Mouse (Mus musculus): ENCODE data around the gene Wdhd1. TPM values are rescaled to one million over a fixed set of nuclear protein-coding genes. Genes with fewer than 3 reads are reported as not detected.

Gene Wdhd1
- polyA plus RNA-seq, 1 experiment from 2014 or later, result 13.9 TPM

DNA sequence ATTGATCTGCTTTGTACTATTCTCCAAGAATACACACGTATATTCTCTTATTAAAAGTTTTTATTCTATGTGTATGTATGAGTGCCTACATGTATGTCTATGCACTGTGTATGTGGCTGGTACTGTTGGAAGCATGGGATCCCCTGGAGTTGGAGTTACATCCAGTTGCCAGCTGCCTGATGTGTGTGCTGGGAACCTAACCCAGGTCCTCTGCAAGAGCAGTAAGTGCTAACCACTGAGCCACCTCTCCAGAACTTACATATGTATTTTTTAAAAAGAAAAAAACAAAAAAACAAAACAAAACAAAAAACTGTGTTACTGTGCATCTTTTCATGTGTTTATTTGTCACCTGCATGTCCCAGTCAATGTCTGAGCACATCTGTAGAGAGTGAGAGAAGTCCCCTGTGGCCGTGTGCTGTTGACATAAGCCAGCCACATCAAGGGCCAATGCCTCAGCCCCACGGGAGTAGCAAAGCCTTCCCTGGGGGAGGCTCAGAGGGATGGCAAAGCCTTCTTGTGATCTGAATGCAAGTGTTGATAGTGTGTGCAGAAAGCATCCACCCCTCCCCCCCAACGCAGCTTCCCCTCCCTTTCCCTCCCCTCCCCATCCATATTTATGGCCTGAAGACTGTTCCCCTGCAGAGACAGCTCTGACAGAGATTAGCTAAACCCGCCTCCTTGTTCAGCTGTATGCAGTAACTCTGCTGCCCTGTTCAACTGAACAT, 42.0 kb downstream of the Wdhd1 start:
- Histone ChIP-seq H3K4me2 (ENCODE audit: low read depth, low read length) (no peak overlapping the region), H3K9me3 (ENCODE audit: control insufficient read depth, low read length) (no peaks in the 10 kb centered on the region), H3K36me3 (ENCODE audit: control insufficient read depth, insufficient read depth, low read length) (no peaks in the 10 kb centered on the region), H3K27ac (ENCODE audit: low read depth, low read length) (no peak overlapping the region), H3K4me3 (ENCODE audit: low read depth, low read length) (no peak overlapping the region), H3K4me1 (ENCODE audit: control insufficient read depth, insufficient read depth, low read length) (no peaks in the 10 kb centered on the region), H3K27me3 (ENCODE audit: control insufficient read depth, insufficient read depth, low read length) (no peaks in the 10 kb centered on the region), H3K9ac (replicated peaks; ENCODE audit: low read depth, low read length) (no peak overlapping the region)
- no peak for ATAC-seq (ENCODE audit: low read depth)
- WGBS, result 78% methylated on average over 5 of the region's 5 CpGs

DNA sequence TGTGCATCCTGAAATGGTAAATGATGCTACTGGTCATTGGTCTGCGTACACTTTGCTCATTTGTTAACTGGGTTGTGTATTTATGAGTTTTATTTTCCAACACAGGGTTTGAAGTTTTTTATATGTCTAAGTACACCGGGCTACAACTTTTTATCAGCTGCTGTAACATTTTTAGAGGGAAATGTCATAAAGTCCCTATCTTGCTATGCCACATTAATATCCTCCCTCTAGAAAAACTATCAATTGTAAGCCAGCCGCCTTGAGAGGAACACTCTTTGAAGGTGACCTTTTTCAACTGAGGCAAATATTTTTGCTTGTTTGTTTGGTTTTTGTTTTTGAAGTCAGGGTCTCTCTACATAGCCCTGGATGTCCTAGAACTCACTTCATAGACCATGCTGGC, 42.6 kb downstream of the Wdhd1 start:
- Histone ChIP-seq H3K27me3 (ENCODE audit: control insufficient read depth, insufficient read depth, low read length) (no peaks in the 10 kb centered on the region), H3K9ac (replicated peaks; ENCODE audit: low read depth, low read length) (no peak overlapping the region), H3K27ac (ENCODE audit: low read depth, low read length) (no peak overlapping the region), H3K4me2 (ENCODE audit: low read depth, low read length) (no peak overlapping the region), H3K36me3 (ENCODE audit: control insufficient read depth, insufficient read depth, low read length) (no peaks in the 10 kb centered on the region), H3K4me1 (ENCODE audit: control insufficient read depth, insufficient read depth, low read length) (no peaks in the 10 kb centered on the region), H3K4me3 (ENCODE audit: low read depth, low read length) (no peak overlapping the region), H3K9me3 (ENCODE audit: control insufficient read depth, low read length) (no peaks in the 10 kb centered on the region)
- no peak for ATAC-seq (ENCODE audit: low read depth)
- WGBS, result 93% methylated on average over 3 of the region's 3 CpGs

DNA sequence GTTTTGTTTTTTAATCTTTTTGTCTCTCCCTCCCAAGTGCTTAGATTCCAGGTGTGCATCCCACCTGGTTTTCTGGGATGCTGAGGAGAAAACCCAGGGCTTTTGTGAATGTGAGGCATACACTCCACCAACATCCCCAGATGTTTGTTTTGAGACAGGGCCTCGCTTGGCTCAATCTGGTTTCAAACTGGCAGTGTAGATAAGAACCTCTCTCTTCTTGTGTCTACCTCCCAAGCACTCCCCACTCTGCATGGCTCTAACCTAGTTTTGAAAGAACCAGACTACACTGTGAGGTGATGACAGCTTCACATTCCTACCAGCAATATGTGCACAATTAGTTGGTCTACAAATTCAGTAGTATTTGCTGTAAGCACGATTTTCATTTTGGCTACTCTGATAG, 43.1 kb downstream of the Wdhd1 start:
- no peak overlapping the region for H3K27ac ChIP-seq (ENCODE audit: low read depth, low read length)
- 79% methylated on average over 2 of the region's 2 CpGs for WGBS
- H3K4me3 ChIP-seq (ENCODE audit: low read depth, low read length), result no peak overlapping the region
- no peak for ATAC-seq (ENCODE audit: low read depth)
- no peaks in the 10 kb centered on the region for H3K4me1 ChIP-seq (ENCODE audit: control insufficient read depth, insufficient read depth, low read length)
- no peak overlapping the region for H3K4me2 ChIP-seq (ENCODE audit: low read depth, low read length)
- no peaks in the 10 kb centered on the region for H3K9me3 ChIP-seq (ENCODE audit: control insufficient read depth, low read length)
- H3K27me3 ChIP-seq (ENCODE audit: control insufficient read depth, insufficient read depth, low read length), result no peaks in the 10 kb centered on the region
- H3K36me3 ChIP-seq (ENCODE audit: control insufficient read depth, insufficient read depth, low read length), result no peaks in the 10 kb centered on the region
- H3K9ac ChIP-seq (replicated peaks; ENCODE audit: low read depth, low read length), result no peak overlapping the region

DNA sequence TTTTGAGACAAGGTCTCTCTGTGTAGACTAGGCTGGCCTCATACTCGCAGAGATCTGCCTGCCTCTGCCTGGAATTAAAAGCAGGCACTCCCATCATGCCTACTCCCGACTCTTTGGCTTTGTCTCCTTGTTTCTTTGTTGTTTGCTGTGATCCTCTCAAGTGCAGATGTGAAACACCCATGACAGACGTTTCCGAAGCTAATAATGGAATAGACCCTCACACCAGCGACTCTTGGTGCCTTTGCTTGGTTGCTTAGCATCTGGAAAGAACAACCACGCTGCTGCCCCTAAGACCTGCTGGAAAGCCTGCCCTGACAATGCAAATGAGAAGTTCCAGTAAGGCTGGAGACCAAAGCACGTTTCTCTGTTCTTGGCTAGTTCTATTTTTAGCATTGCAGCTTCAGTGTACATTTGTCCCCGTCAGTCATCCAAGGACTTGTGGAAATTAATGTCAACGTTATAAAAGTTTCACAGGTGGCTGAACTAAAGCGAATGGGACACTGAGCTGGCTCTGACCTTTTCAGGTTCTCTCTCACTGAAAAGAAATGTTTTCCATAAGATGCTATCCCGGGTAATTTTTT, 46.8 kb downstream of the Wdhd1 start:
- Histone ChIP-seq H3K9ac (replicated peaks; ENCODE audit: low read depth, low read length) (no peak overlapping the region), H3K9me3 (ENCODE audit: control insufficient read depth, low read length) (no peaks in the 10 kb centered on the region), H3K4me2 (ENCODE audit: low read depth, low read length) (no peak overlapping the region), H3K27ac (ENCODE audit: low read depth, low read length) (no peak overlapping the region), H3K4me3 (ENCODE audit: low read depth, low read length) (no peak overlapping the region), H3K27me3 (ENCODE audit: control insufficient read depth, insufficient read depth, low read length) (no peaks in the 10 kb centered on the region), H3K4me1 (ENCODE audit: control insufficient read depth, insufficient read depth, low read length) (no peaks in the 10 kb centered on the region), H3K36me3 (ENCODE audit: control insufficient read depth, insufficient read depth, low read length) (no peaks in the 10 kb centered on the region)
- ATAC-seq (ENCODE audit: low read depth), result no peak
- WGBS, result 82% methylated on average over 11 of the region's 11 CpGs

DNA sequence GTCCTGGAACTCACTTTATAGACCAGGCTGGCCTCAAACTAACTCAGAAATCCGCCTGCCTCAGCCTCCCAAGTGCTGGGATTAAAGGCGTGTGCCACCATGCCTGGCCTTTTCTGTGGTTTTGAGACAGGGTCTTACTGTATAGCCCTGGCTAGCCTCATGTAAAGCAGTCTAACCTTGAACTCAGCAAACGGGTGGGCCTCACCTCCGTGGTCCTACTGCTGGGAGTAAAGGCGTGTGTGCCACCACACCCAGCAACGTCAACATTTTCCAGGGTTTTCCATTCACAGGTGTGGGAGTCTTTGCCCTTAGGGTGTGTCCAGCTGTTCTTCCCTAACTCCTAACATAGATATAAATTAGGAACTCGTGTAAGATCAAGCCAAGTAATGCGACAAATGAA, 50.7 kb downstream of the Wdhd1 start:
- H3K4me3 ChIP-seq (ENCODE audit: low read depth, low read length), result no peak overlapping the region
- ATAC-seq (ENCODE audit: low read depth), result no peak
- WGBS, result 93% methylated on average over 8 of the region's 8 CpGs

DNA sequence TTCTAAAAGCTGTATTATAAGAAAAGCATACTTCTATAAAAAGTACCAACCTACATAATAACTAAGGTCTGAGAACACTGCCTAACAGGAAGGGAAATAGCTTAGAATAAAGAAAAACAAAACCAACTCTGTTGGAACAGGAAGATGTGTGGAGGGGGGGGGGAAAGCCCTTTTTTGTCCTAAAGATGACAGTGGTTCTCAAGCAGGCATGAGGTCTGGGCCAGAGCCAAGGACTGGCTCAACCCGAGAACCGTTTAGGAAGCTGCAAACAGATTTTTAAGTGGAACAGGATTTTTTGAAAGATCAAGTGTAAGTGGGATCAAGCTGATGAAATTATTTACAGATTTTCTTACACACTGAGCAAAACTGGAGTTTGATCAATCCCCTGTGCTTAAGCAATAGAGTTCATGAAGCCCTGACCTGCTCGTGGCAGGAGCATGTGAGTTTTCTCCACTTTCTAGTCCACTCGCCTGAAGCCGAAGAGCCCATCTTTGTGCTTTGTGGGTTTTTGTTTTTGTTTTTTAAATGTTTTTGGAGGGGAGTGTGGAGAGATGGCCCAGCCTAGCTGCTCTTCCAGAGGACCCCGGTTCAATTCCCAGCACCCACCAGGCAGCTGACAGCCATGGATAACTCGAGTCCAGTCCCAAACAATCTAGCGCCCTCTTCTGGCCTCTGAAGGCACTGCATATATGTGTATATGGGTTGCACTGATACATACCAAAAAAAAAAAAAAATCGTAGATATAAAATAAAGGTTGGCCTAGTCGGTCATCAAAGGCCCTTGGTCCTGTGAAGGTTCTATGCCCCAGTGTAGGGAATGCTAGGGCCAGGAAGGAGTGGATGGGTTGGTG, 52.0 kb downstream of the Wdhd1 start:
- 85% methylated on average over 10 of the region's 10 CpGs for WGBS
- no peaks in the 10 kb centered on the region for H3K27me3 ChIP-seq (ENCODE audit: control insufficient read depth, insufficient read depth, low read length)

More for the DNA sequence above, 50.7 kb downstream of the Wdhd1 start:
- no peak overlapping the region for H3K9ac ChIP-seq (replicated peaks; ENCODE audit: low read depth, low read length)
- H3K9me3 ChIP-seq (ENCODE audit: control insufficient read depth, low read length), result no peaks in the 10 kb centered on the region
- H3K4me1 ChIP-seq (ENCODE audit: control insufficient read depth, insufficient read depth, low read length), result no peaks in the 10 kb centered on the region
- no peak overlapping the region for H3K4me2 ChIP-seq (ENCODE audit: low read depth, low read length)
- no peak overlapping the region for H3K27ac ChIP-seq (ENCODE audit: low read depth, low read length)
- H3K36me3 ChIP-seq (ENCODE audit: control insufficient read depth, insufficient read depth, low read length), result no peaks in the 10 kb centered on the region
- H3K27me3 ChIP-seq (ENCODE audit: control insufficient read depth, insufficient read depth, low read length), result no peaks in the 10 kb centered on the region

DNA sequence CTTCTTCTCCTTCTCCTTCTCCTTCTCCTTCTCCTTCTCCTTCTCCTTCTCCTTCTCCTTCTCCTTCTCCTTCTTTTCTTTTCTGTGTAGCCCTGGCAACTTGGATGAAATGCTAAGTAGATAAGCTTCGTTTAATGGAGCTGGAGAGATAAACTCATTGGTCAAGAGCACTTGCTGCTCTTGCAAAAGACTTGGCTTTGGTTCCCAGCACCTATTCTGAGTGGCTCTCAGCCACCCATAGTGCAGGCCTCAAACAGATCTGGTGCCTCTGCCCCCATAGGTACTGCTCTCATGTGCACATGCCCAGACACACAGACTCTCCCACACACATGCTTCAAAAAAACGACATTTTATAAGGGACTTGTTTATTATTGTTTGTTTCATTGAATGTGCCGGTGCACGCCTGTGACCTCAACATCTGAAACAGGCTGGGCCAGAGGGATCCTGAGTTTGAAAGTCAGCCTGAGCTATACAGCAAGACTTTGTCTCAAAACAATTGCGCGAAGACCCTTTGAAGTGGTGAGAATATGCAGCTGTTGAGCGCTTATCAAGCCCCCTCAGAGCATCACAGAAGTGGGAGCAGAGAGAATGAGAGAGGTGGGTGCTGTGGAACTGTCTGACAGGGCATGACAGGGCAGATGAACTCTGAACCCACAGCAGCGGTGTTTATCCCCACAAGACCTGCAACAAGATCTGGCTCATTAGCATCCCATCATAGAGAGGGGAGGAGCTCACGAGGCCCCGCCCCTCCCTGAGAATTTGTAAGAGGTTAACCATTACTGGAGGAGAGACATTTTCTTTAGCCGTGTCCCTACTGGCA, 53.8 kb downstream of the Wdhd1 start:
- Histone ChIP-seq H3K27ac (ENCODE audit: low read depth, low read length) (no peak overlapping the region), H3K27me3 (ENCODE audit: control insufficient read depth, insufficient read depth, low read length) (no peaks in the 10 kb centered on the region), H3K4me1 (ENCODE audit: control insufficient read depth, insufficient read depth, low read length) (no peaks in the 10 kb centered on the region), H3K4me3 (ENCODE audit: low read depth, low read length) (no peak overlapping the region), H3K4me2 (ENCODE audit: low read depth, low read length) (no peak overlapping the region), H3K9me3 (ENCODE audit: control insufficient read depth, low read length) (no peaks in the 10 kb centered on the region), H3K36me3 (ENCODE audit: control insufficient read depth, insufficient read depth, low read length) (no peaks in the 10 kb centered on the region), H3K9ac (replicated peaks; ENCODE audit: low read depth, low read length) (no peak overlapping the region)
- 83% methylated on average over 11 of the region's 11 CpGs for WGBS
- ATAC-seq (ENCODE audit: low read depth), result no peak

More for the DNA sequence above, 52.0 kb downstream of the Wdhd1 start:
- Histone ChIP-seq H3K36me3 (ENCODE audit: control insufficient read depth, insufficient read depth, low read length) (no peaks in the 10 kb centered on the region), H3K4me1 (ENCODE audit: control insufficient read depth, insufficient read depth, low read length) (no peaks in the 10 kb centered on the region), H3K9me3 (ENCODE audit: control insufficient read depth, low read length) (no peaks in the 10 kb centered on the region), H3K27ac (ENCODE audit: low read depth, low read length) (no peak overlapping the region), H3K4me2 (ENCODE audit: low read depth, low read length) (no peak overlapping the region), H3K9ac (replicated peaks; ENCODE audit: low read depth, low read length) (no peak overlapping the region), H3K4me3 (ENCODE audit: low read depth, low read length) (no peak overlapping the region)
- ATAC-seq (ENCODE audit: low read depth), result no peak

DNA sequence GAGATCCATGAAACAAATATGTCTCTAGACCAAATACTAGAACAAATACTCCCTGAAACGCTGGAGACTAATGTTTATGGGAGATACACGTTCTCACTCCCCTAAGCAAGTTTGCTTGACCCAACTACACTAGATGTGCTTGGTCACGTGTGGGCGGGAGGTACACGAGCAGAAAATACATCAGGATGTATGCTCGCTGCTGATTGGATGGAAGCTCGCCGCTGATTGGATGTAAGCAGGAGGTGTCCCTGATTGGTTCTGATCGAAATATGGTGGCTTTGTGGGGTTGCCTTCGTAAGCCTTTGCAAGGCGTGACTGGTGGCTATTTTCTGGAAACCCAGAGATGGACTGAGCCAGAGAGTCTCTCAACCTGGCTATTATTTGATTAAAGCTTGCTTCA, 55.1 kb downstream of the Wdhd1 start:
- no peaks in the 10 kb centered on the region for H3K4me1 ChIP-seq (ENCODE audit: control insufficient read depth, insufficient read depth, low read length)
- WGBS, result 91% methylated on average over 11 of the region's 11 CpGs
- H3K27ac ChIP-seq (ENCODE audit: low read depth, low read length), result no peak overlapping the region
- no peaks in the 10 kb centered on the region for H3K36me3 ChIP-seq (ENCODE audit: control insufficient read depth, insufficient read depth, low read length)
- H3K4me2 ChIP-seq (ENCODE audit: low read depth, low read length), result no peak overlapping the region
- H3K9me3 ChIP-seq (ENCODE audit: control insufficient read depth, low read length), result no peaks in the 10 kb centered on the region
- H3K27me3 ChIP-seq (ENCODE audit: control insufficient read depth, insufficient read depth, low read length), result no peaks in the 10 kb centered on the region
- no peak overlapping the region for H3K9ac ChIP-seq (replicated peaks; ENCODE audit: low read depth, low read length)
- ATAC-seq (ENCODE audit: low read depth), result no peak
- no peak overlapping the region for H3K4me3 ChIP-seq (ENCODE audit: low read depth, low read length)
